Mouse (Mus musculus) neural tube, embryonic 11.5 days (tissue): ENCODE results near the gene Rgs3. TPM values are rescaled to one million over a fixed set of nuclear protein-coding genes. Genes with fewer than 3 reads are reported as not detected.

ENCODE experiments used
- ATAC-seq: fragments of 200-750 bp; cut with Nextera tagmentation; 2 replicates; pipeline ENCODE4 v1.8.0; 2017; ENCODE audit warnings: moderate number of reproducible peaks, mild to moderate bottlenecking, moderate TSS enrichment, moderate library complexity; ENCODE audit not compliant: insufficient read depth, low FRiP score, low TSS enrichment
- DNase-seq: peaks from one replicate; pipeline ENCODE4 v3.0.0-alpha.2; 2015; ENCODE audit warnings: low spot score
- H3K27ac ChIP-seq: fragments of 300-500 bp; sonication (generic); 2 replicates; pipeline ENCODE4 v1.5.1; 2014; ENCODE audit warnings: low read depth, mild to moderate bottlenecking, low read length
- H3K27me3 ChIP-seq: fragments of 300-500 bp; sonication (generic); 2 replicates; pipeline ENCODE4 v1.6.1; 2014; ENCODE audit warnings: mild to moderate bottlenecking, low read length, mixed read lengths; ENCODE audit not compliant: control insufficient read depth, insufficient read depth
- H3K36me3 ChIP-seq: fragments of 300-500 bp; sonication (generic); 2 replicates; pipeline ENCODE4 v1.6.1; 2014; ENCODE audit warnings: mild to moderate bottlenecking, low read length, moderate library complexity, mixed read lengths; ENCODE audit not compliant: control insufficient read depth, insufficient read depth
- H3K4me1 ChIP-seq: fragments of 300-500 bp; sonication (generic); 2 replicates; pipeline ENCODE4 v1.6.1; 2014; ENCODE audit warnings: low read length, mixed read lengths; ENCODE audit not compliant: control insufficient read depth, insufficient read depth
- H3K4me2 ChIP-seq: fragments of 300-500 bp; sonication (generic); 2 replicates; pipeline ENCODE4 v1.6.1; 2014; ENCODE audit warnings: low read depth, mild to moderate bottlenecking, moderate library complexity
- H3K4me3 ChIP-seq: fragments of 300-500 bp; sonication (generic); 2 replicates; pipeline ENCODE4 v1.5.1; 2014; ENCODE audit warnings: low read depth, low read length
- H3K9ac ChIP-seq: fragments of 300-500 bp; sonication (generic); 2 replicates; pipeline ENCODE4 v1.6.1; 2014; ENCODE audit warnings: mild to moderate bottlenecking, low read length
- H3K9me3 ChIP-seq: fragments of 300-500 bp; sonication (generic); 2 replicates; pipeline ENCODE4 v1.6.1; 2016; ENCODE audit warnings: low read length; ENCODE audit not compliant: control insufficient read depth
- WGBS: fragments of 180-500 bp; shearing (Covaris S2); extraction: QIAGEN DNeasy Blood & Tissue Kit; methylation state at CpG from one replicate; pipeline ENCODE4 v1.1.7; 2014; 5-methylcytosine and 5-hydroxymethylcytosine counted together
- polyA plus RNA-seq: library from polyadenylated mRNA; unstranded; fragments of >200 nt; fragmentation: Nextera tagmentation; extraction: Ambion mirVana; gene quantifications from 2 replicates; pipeline ENCODE4 v1.2.1, GENCODE M21; 2014

The Rgs3 gene
- polyA plus RNA-seq, 1 experiment from 2014 or later, result 29.4 TPM

DNA sequence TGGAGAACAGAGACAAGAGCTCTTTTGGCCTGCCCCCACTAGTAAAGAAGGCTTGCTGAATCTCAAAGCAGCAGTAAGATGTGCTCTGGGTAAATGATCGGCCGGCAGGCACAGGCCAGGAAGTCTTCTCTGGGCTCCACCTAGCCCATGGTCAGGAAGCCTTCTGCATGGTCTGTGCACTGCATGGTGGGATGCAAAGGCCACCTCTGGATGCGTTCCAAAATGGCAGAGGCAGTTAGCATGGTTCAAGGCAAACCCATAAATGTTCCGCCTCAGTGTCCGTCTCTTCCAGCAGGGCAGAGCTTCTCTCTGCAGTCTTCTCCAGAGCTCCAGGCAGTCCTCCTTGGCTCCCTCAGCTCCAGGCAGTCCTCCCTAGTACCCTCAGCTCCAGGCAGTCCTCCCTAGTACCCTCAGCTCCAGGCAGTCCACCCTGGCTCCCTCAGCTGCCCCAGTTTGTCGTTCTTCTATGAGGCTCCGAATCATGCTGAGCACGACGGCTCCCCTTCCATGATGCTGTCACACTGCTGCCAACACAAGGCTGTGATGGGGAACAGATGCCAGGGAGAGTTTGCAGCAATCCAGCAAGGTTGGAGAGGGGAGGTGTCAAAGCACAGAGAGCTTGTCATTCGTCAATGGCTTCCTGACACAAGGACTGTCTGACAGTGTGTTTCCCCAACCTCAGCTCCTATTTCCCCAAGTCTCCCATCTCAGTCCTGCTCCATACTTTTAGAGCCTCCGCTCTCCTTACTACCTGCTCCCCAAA is 84.6 kb downstream of the Rgs3 start:
- H3K4me2 ChIP-seq, result no peak overlapping the region
- H3K27ac ChIP-seq, result no peak overlapping the region
- no peak for ATAC-seq
- no peaks in the 10 kb centered on the region for H3K27me3 ChIP-seq
- WGBS, result 77% methylated on average over 11 of the region's 11 CpGs
- no peaks in the 10 kb centered on the region for H3K9me3 ChIP-seq
- no peak overlapping the region for H3K9ac ChIP-seq
- no peaks in the 10 kb centered on the region for H3K4me1 ChIP-seq
- no peak for DNase-seq
- no peak overlapping the region for H3K4me3 ChIP-seq
- no peaks in the 10 kb centered on the region for H3K36me3 ChIP-seq

DNA sequence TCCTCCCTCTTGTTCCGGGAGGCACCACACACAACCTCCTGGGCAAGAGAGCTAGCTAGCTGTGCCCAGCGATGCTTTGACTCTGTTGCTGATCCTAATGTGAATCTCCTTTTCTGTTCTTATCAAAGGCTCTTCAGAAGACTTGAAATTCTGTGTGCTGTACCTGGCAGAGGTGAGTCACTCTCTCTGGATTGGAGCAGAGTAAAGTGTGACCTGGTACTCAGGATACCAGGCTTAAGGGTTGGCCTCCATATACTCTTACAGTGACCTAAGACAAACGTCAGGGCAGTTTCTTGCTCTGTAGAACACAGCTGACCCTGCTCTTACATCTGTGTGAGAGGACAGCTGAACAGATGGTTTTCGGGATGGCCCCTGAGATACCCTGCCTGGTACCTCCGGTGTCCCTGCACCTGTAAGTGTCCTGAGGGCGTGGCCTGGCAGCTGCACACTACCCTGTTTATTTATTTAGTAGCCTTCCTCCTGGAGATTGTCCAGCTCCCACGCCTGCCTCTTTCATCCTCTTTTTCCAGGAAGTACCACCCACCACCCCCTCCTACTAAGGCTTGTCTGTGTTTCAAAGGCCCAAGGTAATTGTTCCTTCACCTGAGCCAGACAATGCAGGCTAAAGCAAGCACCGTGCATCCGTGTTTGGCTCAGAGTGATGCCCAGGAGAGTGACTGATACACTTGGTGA is 87.1 kb downstream of the Rgs3 start:
- ATAC-seq, result no peak
- no peaks in the 10 kb centered on the region for H3K27me3 ChIP-seq
- H3K4me3 ChIP-seq, result no peak overlapping the region
- no peaks in the 10 kb centered on the region for H3K36me3 ChIP-seq
- no peak overlapping the region for H3K9ac ChIP-seq
- no peak overlapping the region for H3K27ac ChIP-seq
- WGBS, result 75% methylated on average over 9 of the region's 9 CpGs
- no peak for DNase-seq
- H3K9me3 ChIP-seq, result no peaks in the 10 kb centered on the region
- no peaks in the 10 kb centered on the region for H3K4me1 ChIP-seq
- H3K4me2 ChIP-seq, result no peak overlapping the region

DNA sequence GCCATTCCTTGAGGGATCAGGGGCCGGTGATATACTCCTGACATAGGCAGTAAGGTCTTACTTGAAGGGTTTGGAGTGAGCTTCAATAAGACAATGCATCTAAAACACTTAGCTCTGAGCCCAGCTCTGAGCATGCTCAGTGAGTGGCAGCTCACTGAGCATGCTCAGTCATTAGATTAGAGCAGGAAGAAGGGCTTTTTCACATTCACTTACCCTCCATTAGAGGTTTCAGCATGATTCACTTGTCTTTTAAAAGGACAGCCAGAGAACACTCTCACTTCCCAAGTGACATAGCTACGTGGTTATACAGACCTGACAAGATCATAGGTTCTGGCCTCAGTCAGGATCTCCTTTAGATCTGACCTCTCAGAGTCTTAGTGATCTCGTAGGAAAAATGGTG is 89.2 kb downstream of the Rgs3 start:
- H3K9ac ChIP-seq, result no peak overlapping the region
- no peak overlapping the region for H3K4me3 ChIP-seq
- no peak overlapping the region for H3K4me2 ChIP-seq
- WGBS, result 83% methylated on average over 3 of the region's 3 CpGs
- H3K9me3 ChIP-seq, result no peaks in the 10 kb centered on the region
- no peak for ATAC-seq
- H3K36me3 ChIP-seq, result no peaks in the 10 kb centered on the region
- DNase-seq, result no peak
- H3K4me1 ChIP-seq, result no peaks in the 10 kb centered on the region
- H3K27me3 ChIP-seq, result no peaks in the 10 kb centered on the region
- no peak overlapping the region for H3K27ac ChIP-seq

DNA sequence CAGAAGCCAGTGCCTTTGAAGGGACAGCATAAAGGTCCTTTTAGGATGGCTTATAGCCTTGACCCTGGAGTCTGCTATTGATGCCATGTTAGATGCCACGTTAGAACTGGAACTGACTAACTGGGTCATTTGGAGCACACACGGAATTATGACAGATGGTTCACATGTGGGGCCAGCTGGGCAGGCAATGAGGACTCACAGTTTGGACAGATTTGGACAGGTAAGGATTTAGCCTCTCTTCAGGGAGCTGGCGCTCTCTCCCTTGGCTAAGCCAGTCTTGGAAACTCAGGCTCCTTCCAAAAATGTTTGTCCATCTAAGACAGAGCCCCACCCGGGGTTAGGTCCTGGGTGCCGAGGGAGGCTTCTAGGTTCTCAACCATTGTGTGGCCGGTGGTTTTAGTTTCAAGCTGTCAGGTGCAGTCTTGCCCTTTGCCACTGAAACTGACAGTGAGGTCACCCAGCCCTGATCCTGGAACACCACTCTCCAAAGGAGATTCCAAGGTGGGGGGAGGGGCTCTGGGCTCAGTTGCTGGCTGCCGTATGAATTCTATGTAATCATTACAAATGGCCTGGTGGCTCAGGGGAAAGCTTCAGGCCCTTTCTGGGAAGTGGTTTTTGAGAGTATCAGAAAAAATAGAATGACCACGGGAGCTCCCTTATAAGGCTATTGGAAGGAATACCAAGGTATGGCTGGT is 90.0 kb downstream of the Rgs3 start:
- no peak overlapping the region for H3K9ac ChIP-seq
- no peaks in the 10 kb centered on the region for H3K36me3 ChIP-seq
- H3K4me3 ChIP-seq, result no peak overlapping the region
- H3K9me3 ChIP-seq, result no peaks in the 10 kb centered on the region
- H3K4me1 ChIP-seq, result no peaks in the 10 kb centered on the region
- no peaks in the 10 kb centered on the region for H3K27me3 ChIP-seq
- 81% methylated on average over 8 of the region's 8 CpGs for WGBS
- no peak for DNase-seq
- no peak overlapping the region for H3K4me2 ChIP-seq
- no peak for ATAC-seq
- H3K27ac ChIP-seq, result no peak overlapping the region

DNA sequence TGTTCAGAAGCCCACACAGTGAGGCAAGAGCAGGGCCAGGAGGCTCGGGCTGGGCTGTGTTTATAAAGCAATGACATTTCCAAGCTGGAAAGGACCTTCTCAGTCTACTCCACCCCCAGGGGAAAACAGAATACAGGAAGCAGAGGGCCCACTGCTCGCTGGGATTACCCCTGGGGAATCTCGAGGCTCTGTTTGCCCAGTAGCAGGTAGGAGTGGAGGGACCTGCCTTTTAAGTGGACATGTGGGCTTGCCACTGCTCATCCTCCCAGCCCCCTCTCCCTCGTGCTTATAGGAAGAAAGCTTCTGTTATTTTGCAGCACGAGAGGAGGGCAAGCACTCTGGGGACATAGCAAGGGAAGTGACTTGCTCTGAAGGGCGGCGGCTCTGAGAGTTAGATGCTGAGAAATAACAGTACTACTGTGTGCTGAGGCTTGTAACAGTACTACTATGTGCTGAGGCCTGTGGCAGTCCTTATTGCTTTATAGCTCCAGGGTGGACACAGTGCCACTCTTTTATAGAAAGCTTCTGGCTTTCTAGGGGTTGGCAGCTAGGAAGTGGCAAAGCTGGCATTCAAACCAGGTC is 91.6 kb downstream of the Rgs3 start:
- H3K27me3 ChIP-seq, result no peaks in the 10 kb centered on the region
- WGBS, result 60% methylated on average over 7 of the region's 7 CpGs

GRCm38 (mm10) chr4:62652215-62652614 is 92.6 kb downstream of the Rgs3 start:
- H3K27me3 ChIP-seq, result no peaks in the 10 kb centered on the region
- no peaks in the 10 kb centered on the region for H3K4me1 ChIP-seq
- 50% methylated on average over 4 of the region's 4 CpGs for WGBS
- no peak for ATAC-seq
- no peak for DNase-seq
- H3K9ac ChIP-seq, result no peak overlapping the region
- H3K4me2 ChIP-seq, result no peak overlapping the region
- no peak overlapping the region for H3K4me3 ChIP-seq
- no peak overlapping the region for H3K27ac ChIP-seq
- H3K9me3 ChIP-seq, result no peaks in the 10 kb centered on the region
- H3K36me3 ChIP-seq, result no peaks in the 10 kb centered on the region

More for the DNA sequence above, 91.6 kb downstream of the Rgs3 start:
- no peaks in the 10 kb centered on the region for H3K36me3 ChIP-seq
- no peak overlapping the region for H3K27ac ChIP-seq
- H3K4me2 ChIP-seq, result no peak overlapping the region
- ATAC-seq, result no peak
- H3K4me3 ChIP-seq, result no peak overlapping the region
- no peaks in the 10 kb centered on the region for H3K4me1 ChIP-seq
- H3K9me3 ChIP-seq, result no peaks in the 10 kb centered on the region
- no peak for DNase-seq
- H3K9ac ChIP-seq, result no peak overlapping the region

DNA sequence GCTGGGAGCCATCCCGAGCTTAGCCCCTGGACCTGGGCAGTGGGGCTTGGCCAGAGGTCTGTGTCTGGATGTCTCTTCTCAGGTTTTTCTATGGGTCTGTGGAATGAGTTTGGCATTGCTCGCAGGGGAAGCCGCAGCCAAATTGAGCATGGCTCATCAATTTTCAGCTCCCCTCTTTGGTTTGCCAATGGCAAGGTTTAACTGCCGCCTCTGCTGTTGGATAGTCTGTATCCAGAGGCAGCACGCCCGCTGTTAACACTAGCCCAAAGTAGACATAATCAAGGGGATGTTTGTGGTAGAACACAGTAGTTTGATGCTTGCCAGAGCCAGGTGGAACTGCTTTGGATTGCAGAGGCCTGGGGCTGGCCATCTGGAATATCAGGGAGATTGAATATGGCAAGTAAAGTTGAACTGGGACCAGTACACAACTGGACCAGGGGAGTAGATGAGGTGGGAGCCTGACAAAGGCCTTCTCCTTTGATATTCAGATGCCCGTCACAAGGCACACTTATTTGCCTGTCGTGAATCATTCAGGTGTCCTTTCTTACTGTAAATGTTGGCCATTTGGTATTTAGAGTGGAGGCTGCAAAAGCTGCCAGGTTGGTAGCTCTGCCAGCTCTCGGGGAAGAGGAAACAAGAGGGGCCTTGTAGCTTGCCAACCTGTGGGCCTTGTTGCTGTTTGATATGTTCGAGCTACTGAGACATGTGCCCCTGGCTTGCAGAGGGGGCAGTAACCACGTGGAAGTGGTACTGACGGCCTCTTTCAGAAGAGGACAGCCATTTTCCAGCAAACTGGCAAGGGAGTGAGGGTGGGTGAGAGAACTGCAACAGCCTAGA is 93.5 kb downstream of the Rgs3 start:
- Histone ChIP-seq H3K4me1 (no peaks in the 10 kb centered on the region), H3K36me3 (no peaks in the 10 kb centered on the region), H3K4me3 (no peak overlapping the region), H3K9me3 (no peaks in the 10 kb centered on the region), H3K4me2 (no peak overlapping the region), H3K9ac (no peak overlapping the region), H3K27ac (no peak overlapping the region), H3K27me3 (no peaks in the 10 kb centered on the region)
- ATAC-seq, result no peak
- WGBS, result 83% methylated on average over 12 of the region's 12 CpGs
- DNase-seq, result no peak

DNA sequence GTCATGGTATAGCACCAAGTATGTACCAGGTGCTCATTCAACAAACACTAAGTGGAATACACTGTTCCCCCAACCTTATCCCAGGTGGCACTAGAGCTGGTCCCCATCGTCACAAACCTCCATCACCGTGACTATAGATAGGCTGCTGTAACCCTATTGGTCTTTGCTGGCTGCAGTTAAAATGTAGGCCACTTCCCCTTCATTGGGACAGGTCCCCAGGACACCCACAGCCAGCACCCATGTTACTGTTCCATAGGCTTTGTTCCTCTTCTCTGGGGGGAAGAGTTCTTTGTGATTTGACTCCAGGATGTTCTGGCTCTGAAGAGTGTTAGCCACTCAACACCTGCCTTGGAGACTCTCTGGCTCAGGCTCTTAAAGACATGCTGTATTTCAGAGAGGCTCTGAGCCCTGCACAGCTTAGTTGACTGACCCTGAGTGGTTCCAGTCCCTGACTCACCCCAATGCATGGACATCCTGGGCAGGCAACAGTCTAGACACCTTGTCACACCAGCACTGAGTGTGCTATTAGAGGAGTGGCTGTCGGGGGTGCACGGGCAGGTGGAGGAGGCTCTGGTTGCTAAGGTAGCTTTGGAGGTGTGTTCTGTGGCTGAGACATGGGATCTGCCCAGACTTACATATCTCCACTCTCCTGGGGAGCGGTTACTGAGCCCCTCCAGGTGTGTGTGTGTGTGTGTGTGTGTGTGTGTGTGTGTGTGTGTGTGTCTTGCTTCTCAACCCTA is 94.4 kb downstream of the Rgs3 start:
- Histone ChIP-seq H3K4me2 (no peak overlapping the region), H3K27ac (no peak overlapping the region), H3K36me3 (no peaks in the 10 kb centered on the region), H3K9me3 (no peaks in the 10 kb centered on the region), H3K4me1 (peaks cover 8% of the 10 kb centered on the region), H3K9ac (no peak overlapping the region), H3K4me3 (no peak overlapping the region), H3K27me3 (no peaks in the 10 kb centered on the region)
- 97% methylated on average over 5 of the region's 5 CpGs for WGBS
- ATAC-seq, result no peak
- no peak for DNase-seq
